Mouse (Mus musculus) ES-E14 (cell line): ENCODE results near the gene Dusp1.

Experiments used
- CHD2 ChIP-seq: IDR thresholded peaks from 2 replicates; pipeline ENCODE4 v1.6.1; 2014; ENCODE audit warnings: mild to moderate bottlenecking, low read depth, low read length, inconsistent platforms
- MAFK ChIP-seq: IDR thresholded peaks from 2 replicates; pipeline ENCODE4 v1.6.1; 2014; ENCODE audit warnings: mild to moderate bottlenecking, low read depth, low read length, inconsistent platforms; ENCODE audit not compliant: insufficient read depth
- ZC3H11A ChIP-seq: IDR thresholded peaks from 2 replicates; pipeline ENCODE4 v1.6.1; 2012; ENCODE audit warnings: low read depth, mild to moderate bottlenecking, inconsistent platforms, low read length, borderline replicate concordance

DNA sequence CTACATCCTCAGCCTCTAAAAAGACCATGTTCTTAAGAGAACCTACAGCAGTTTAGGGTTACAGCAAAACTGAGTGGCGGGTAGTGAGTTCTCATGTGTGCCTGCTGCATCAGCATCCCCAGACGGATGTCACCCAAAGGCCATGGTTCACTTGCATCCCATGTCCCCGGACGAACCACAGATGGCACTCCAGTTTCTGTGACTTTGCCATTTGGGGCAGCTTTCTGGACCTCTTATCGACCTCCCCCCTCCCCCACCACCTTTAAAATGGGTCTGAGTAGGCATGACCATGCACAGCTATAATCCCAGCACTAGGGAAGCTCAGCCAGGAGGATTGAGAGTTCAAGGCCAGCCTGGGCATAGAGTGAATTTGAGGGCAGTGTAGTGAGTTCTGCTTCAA, 31.3 kb upstream of the Dusp1 start:
- TF ChIP-seq MAFK (no peak), ZC3H11A (no peak), CHD2 (no peak)
